Mouse (Mus musculus) ES-E14 (cell line): ENCODE data around the gene Zfp287.
"Not testable (repeated sequence)": the region's sequence is repeated elsewhere in the genome, so short reads cannot be mapped to it uniquely, and the experiment has no call there.

Source experiments
- HCFC1 ChIP-seq: IDR thresholded peaks from 2 replicates; pipeline ENCODE4 v1.6.1; 2012; ENCODE audit warnings: low read length, inconsistent platforms, borderline replicate concordance; ENCODE audit not compliant: insufficient read depth
- MAFK ChIP-seq: IDR thresholded peaks from 2 replicates; pipeline ENCODE4 v1.6.1; 2014; ENCODE audit warnings: mild to moderate bottlenecking, low read depth, low read length, inconsistent platforms; ENCODE audit not compliant: insufficient read depth

DNA sequence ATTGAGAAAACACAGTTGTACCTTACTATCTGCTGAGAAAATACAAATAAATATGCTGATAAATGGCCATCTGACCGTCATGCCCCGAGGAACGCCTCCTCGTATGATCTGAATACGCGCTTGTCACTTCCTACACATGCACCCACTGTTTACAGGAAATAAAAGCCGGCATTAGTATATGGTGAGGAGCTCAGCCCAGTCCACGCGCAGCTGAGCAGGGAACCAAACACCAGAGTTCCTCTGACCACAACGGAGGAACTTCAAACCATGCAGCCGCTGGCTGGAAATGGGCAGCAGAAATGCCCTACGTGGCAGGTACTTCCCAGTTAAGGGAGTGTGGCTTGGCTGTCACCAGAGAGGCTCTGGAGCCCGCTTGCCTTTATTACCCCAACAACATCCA, 17.7 kb upstream of the Zfp287 start:
- TF ChIP-seq HCFC1, MAFK: not testable (repeated sequence)
